Mouse (Mus musculus) forebrain, embryonic 14.5 days (tissue): ENCODE results near the gene Tubb4a. TPM values are rescaled to one million over a fixed set of nuclear protein-coding genes. Genes with fewer than 3 reads are reported as not detected.

Experiments used
- ATAC-seq: fragments of 200-750 bp; cut with Nextera tagmentation; 2 replicates; pipeline ENCODE4 v1.8.0; 2017; ENCODE audit warnings: mild to moderate bottlenecking, moderate library complexity
- DNase-seq: peaks from one replicate; pipeline ENCODE4 v3.0.0-alpha.2; 2015; ENCODE audit warnings: low spot score
- H3K27ac ChIP-seq: fragments of 300-500 bp; sonication (generic); 2 replicates; pipeline ENCODE4 v1.5.1; 2014; ENCODE audit warnings: low read depth, mild to moderate bottlenecking, control low read depth, low read length, moderate library complexity
- H3K27me3 ChIP-seq: fragments of 300-500 bp; sonication (generic); replicated peaks from 2 replicates; pipeline ENCODE4 v1.6.1; 2014; ENCODE audit warnings: low read length, control low read depth, mixed read lengths; ENCODE audit not compliant: control insufficient read depth, insufficient read depth
- H3K36me3 ChIP-seq: fragments of 300-500 bp; sonication (generic); 2 replicates; pipeline ENCODE4 v1.6.1; 2014; ENCODE audit warnings: low read length, control low read depth; ENCODE audit not compliant: control insufficient read depth, insufficient read depth
- H3K4me1 ChIP-seq: fragments of 300-500 bp; sonication (generic); 2 replicates; pipeline ENCODE4 v1.6.1; 2014; ENCODE audit warnings: antibody characterized with exemption, low read length, control low read depth; ENCODE audit not compliant: control insufficient read depth, insufficient read depth
- H3K4me2 ChIP-seq: fragments of 300-500 bp; sonication (generic); 2 replicates; pipeline ENCODE4 v1.6.1; 2014; ENCODE audit warnings: mild to moderate bottlenecking, control low read depth, low read length
- H3K4me3 ChIP-seq: fragments of 300-500 bp; sonication (generic); 2 replicates; pipeline ENCODE4 v1.5.1; 2014; ENCODE audit warnings: low read depth, low read length, control low read depth
- H3K9ac ChIP-seq: fragments of 300-500 bp; sonication (generic); 2 replicates; pipeline ENCODE4 v1.6.1; 2014; ENCODE audit warnings: mild to moderate bottlenecking, low read length, control low read depth, moderate library complexity
- H3K9me3 ChIP-seq: fragments of 300-500 bp; sonication (generic); replicated peaks from 2 replicates; pipeline ENCODE4 v1.6.1; 2016; ENCODE audit warnings: low read length, control low read depth, mixed read lengths; ENCODE audit not compliant: control insufficient read depth
- WGBS: fragments of 180-500 bp; shearing (Covaris S2); extraction: QIAGEN DNeasy Blood & Tissue Kit; methylation state at CpG from one replicate; pipeline ENCODE4 v1.1.7; 2014; 5-methylcytosine and 5-hydroxymethylcytosine counted together
- polyA plus RNA-seq: library from polyadenylated mRNA; unstranded; fragments of >200 nt; fragmentation: Nextera tagmentation; extraction: Ambion mirVana; gene quantifications from 2 replicates; pipeline ENCODE4 v1.2.1, GENCODE M21; 2014

The Tubb4a gene
- polyA plus RNA-seq, 1 experiment from 2014 or later: 229 TPM

GRCm38 (mm10) chr17:57066908-57067307 lies 20.7 kb downstream of the Tubb4a start:
- no peak for DNase-seq
- 60% methylated on average over 5 of the region's 5 CpGs for WGBS
- H3K4me1 ChIP-seq: peaks cover 2% of the 10 kb centered on the region; the same call in 1 of the 2 replicates
- no peak overlapping the region for H3K9ac ChIP-seq
- H3K27ac ChIP-seq: no peak overlapping the region
- peaks cover 15% of the 10 kb centered on the region for H3K27me3 ChIP-seq
- no peak for ATAC-seq
- no peak overlapping the region for H3K4me2 ChIP-seq
- no peaks in the 10 kb centered on the region for H3K36me3 ChIP-seq
- H3K9me3 ChIP-seq: no peaks in the 10 kb centered on the region
- no peak overlapping the region for H3K4me3 ChIP-seq

DNA sequence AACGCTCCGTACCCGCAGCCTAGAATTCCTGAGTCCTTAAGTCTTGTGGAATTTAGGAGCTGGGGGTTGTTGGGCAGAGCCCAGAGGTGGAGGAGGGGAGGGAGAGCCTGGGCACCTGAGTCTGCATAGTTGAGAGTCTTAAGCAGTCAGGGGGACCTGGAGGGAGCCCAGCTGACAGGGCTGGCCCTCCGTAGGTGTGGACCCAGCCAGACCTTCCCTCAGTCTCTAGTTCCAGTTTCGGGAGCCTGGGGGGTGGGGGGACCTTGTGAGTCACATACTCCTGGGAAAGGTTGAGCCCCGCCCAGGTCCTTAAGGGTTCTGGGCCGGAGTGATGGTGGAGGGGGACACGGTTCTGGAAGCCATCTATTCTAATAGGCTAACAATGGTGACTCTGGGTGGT lies 24.6 kb downstream of the Tubb4a start:
- no peak overlapping the region for H3K4me3 ChIP-seq
- no peak overlapping the region for H3K4me2 ChIP-seq
- 11% methylated on average over 8 of the region's 8 CpGs for WGBS
- no peak overlapping the region for H3K9ac ChIP-seq
- no peaks in the 10 kb centered on the region for H3K36me3 ChIP-seq
- ATAC-seq (no peak), DNase-seq (no peak)
- no peak overlapping the region for H3K27ac ChIP-seq
- no peaks in the 10 kb centered on the region for H3K9me3 ChIP-seq
- peaks cover 15% of the 10 kb centered on the region for H3K4me1 ChIP-seq
- H3K27me3 ChIP-seq: peaks cover 25% of the 10 kb centered on the region

GRCm38 (mm10) chr17:57062548-57062947 lies 25.0 kb downstream of the Tubb4a start:
- no peak overlapping the region for H3K9ac ChIP-seq
- H3K27me3 ChIP-seq: peaks cover 25% of the 10 kb centered on the region
- peak overlapping the region; percentile 41 for H3K4me2 ChIP-seq
- peaks cover 15% of the 10 kb centered on the region for H3K4me1 ChIP-seq
- no peak overlapping the region for H3K27ac ChIP-seq
- H3K9me3 ChIP-seq: no peaks in the 10 kb centered on the region
- ATAC-seq (no peak), DNase-seq (no peak)
- H3K4me3 ChIP-seq: peak overlapping the region; percentile 16; the same call in 1 of the 2 replicates
- under 1% methylated on average over 17 of the region's 22 CpGs for WGBS
- no peaks in the 10 kb centered on the region for H3K36me3 ChIP-seq

DNA sequence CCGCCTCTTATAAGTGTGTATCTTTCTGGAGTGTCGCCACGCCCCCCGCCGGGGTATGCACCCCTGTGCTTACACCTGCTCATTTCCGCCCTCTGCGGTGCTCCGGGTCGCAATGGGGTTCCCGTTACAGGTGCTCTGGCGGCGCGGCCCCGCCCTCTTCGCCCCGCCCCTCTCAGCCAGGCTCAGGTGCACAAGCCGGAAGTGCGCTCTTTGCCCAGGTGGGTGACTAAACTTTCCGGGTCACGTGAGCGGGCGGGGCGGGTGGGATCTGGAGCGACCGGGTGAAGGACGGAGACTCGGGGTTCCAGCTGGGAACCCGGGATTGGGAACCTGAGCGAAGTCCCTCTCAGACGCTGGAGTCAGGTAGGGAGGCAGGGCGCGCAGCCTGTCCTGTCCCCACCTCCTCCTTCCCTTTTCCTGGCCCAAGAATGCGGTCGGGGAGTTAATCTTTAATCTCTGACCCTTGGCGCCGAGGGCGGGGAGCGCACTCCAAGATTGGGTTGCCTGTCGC lies 25.5 kb downstream of the Tubb4a start:
- ATAC-seq (no peak), DNase-seq (no peak)
- Histone ChIP-seq H3K4me1 (peaks cover 15% of the 10 kb centered on the region), H3K9ac (no peak overlapping the region), H3K36me3 (no peaks in the 10 kb centered on the region), H3K4me2 (peak overlapping the region; percentile 41), H3K4me3 (peak overlapping the region; percentile 16), H3K27me3 (peaks cover 25% of the 10 kb centered on the region), H3K27ac (no peak overlapping the region), H3K9me3 (no peaks in the 10 kb centered on the region)
- 2% methylated on average over 39 of the region's 39 CpGs for WGBS

DNA sequence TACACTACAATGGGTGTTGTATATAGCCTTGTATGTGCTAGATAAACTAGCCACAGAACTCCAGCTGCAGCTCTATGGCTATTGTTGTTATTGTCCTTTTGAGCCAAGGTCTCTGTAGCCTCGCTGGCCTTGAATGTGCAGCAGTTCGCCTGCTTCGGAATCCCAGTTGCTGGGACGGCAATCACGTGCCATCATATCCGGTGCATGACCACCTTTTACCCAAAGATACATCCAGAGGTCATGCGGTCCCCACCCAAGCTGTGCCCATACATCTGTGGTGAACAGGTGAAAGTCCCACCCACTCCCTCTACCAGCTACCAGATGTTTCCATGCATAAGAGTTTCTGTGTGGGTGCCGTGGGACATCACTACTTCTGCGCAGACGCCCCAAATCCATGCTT lies 26.5 kb downstream of the Tubb4a start:
- Histone ChIP-seq H3K9me3 (no peaks in the 10 kb centered on the region), H3K27ac (no peak overlapping the region), H3K4me1 (peaks cover 15% of the 10 kb centered on the region), H3K4me3 (peak overlapping the region; percentile 80), H3K4me2 (peak overlapping the region; percentile 67), H3K27me3 (peaks cover 25% of the 10 kb centered on the region), H3K9ac (no peak overlapping the region), H3K36me3 (peaks cover 3% of the 10 kb centered on the region; the same call in 1 of the 2 replicates)
- ATAC-seq (no peak; the same call in 1 of the 2 replicates), DNase-seq (no peak)
- WGBS: 46% methylated on average over 10 of the region's 10 CpGs

DNA sequence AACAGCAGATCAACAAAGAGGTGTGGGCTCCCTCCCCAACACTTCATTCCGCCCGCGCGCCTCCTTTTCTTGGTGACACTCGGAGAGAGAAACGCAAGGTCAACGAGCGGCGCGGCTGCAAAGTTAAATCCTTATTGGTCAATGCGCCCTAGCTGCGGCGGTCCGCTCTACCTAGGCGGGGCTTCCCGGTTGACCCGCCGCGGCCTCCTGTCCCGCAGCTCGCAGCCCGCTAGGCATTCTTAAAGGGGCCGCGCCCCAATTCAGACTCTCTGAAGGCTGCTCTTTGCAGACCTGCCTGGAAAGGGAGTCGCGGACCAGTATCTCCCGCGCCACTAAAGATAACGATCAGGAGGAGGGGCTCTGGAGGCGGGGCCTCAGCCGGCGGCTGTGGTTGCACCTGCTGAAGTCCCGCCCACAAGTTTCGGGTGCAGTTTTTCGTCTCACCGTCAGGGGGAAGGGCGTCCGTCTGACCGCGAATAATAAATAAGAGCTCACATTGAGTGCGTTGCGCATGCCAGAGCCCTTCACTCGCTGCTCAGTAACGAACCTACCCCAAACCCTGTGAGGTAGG lies 27.3 kb downstream of the Tubb4a start:
- ATAC-seq (peak; percentile 90), DNase-seq (peak; percentile 98)
- H3K9me3 ChIP-seq: no peaks in the 10 kb centered on the region
- peak overlapping the region; percentile 81; the same call in 1 of the 2 replicates for H3K9ac ChIP-seq
- H3K27me3 ChIP-seq: peaks cover 25% of the 10 kb centered on the region
- peaks cover 11% of the 10 kb centered on the region for H3K36me3 ChIP-seq
- H3K27ac ChIP-seq: peak overlapping the region; percentile 79
- H3K4me1 ChIP-seq: peaks cover 15% of the 10 kb centered on the region
- peak overlapping the region; percentile 67 for H3K4me2 ChIP-seq
- WGBS: under 1% methylated on average over 44 of the region's 44 CpGs
- H3K4me3 ChIP-seq: peak overlapping the region; percentile 80

- ATAC-seq: peak; percentile 81
- peaks cover 19% of the 10 kb centered on the region for H3K36me3 ChIP-seq
- H3K27me3 ChIP-seq: peaks cover 25% of the 10 kb centered on the region
- peaks cover 15% of the 10 kb centered on the region for H3K4me1 ChIP-seq
- H3K4me3 ChIP-seq: peak within 1 kb of the TSS; percentile 80
- H3K4me2 ChIP-seq: peak within 1 kb of the TSS; percentile 67
- WGBS: under 1% methylated on average over 22 of the region's 45 CpGs
- no peaks in the 10 kb centered on the region for H3K9me3 ChIP-seq
- DNase-seq: peak; percentile 92
- peak within 1 kb of the TSS; percentile 79 for H3K27ac ChIP-seq
- H3K9ac ChIP-seq: peak within 1 kb of the TSS; percentile 81
These were observed 28.1 kb downstream of the Tubb4a start, which contains the start of gene Slc25a23 for GRCm38 (mm10) chr17:57059486-57059977. Slc25a23 (minus strand) TSS chr17:57059863.

DNA sequence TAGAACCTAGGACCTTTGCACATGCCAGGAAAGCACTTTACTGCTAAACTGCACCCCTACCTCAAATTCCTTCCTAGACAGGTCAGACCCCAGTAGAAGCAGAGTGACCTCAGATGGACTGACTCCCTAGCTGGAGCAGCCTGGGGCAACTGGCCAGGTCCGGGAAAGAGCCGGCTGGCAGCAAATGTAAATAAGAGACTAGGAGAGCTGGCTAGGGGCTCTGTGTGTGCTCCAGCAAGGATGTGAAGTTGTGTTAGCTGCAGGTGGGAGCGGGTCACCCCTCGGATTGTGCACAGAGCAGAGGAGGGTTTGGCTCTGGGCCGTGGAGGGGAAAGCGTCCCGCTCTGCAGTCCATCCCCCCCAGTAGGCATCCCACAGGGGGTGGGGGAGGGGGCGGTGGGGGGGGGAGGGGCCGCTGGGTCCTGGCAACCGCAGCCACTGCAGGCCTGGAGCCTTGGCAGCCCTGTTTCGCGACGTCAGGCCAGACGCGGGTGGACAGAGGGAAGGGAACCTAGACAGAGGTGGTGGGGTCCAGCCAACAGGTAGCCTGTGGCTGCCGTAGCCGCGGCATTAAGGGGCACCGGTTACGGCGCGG lies 28.6 kb downstream of the Tubb4a start, which contains the start of gene Crb3:
Crb3 (plus strand) TSS at position 215 of the 595 bp plus-strand sequence.
- H3K9me3 ChIP-seq: no peaks in the 10 kb centered on the region
- H3K27ac ChIP-seq: peak within 1 kb of the TSS; percentile 79
- 0% methylated on average over 16 of the region's 22 CpGs for WGBS
- ATAC-seq: peak; percentile 14
- peak; percentile 28 for DNase-seq
- H3K4me1 ChIP-seq: peaks cover 15% of the 10 kb centered on the region
- peak within 1 kb of the TSS; percentile 80 for H3K4me3 ChIP-seq
- H3K9ac ChIP-seq: peak within 1 kb of the TSS; percentile 81
- peak within 1 kb of the TSS; percentile 67 for H3K4me2 ChIP-seq
- H3K36me3 ChIP-seq: peaks cover 22% of the 10 kb centered on the region
- peaks cover 25% of the 10 kb centered on the region for H3K27me3 ChIP-seq

DNA sequence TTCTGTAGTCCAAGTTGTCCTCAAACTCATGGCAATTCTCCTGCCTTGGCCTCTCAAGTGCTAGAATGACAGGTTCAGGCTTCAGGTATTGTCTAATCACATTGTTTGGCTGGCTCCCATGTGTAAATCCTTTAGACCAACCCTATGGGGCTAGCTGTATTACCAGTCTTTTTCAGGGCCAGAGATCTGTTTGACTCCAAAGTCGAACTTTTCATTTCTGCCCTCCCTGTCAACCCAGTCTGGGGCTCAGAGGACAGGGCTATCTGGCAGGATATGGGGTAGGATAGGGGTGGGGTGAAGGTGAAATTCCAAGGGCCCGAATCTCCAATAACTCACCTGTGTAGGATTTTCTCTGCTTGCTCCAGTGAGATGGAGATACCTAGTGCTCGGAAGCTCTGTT lies 31.3 kb downstream of the Tubb4a start:
- Histone ChIP-seq H3K4me3 (no peak overlapping the region), H3K9ac (no peak overlapping the region), H3K4me1 (peaks cover 12% of the 10 kb centered on the region), H3K27ac (no peak overlapping the region), H3K4me2 (no peak overlapping the region), H3K36me3 (peaks cover 45% of the 10 kb centered on the region), H3K27me3 (peaks cover 3% of the 10 kb centered on the region), H3K9me3 (no peaks in the 10 kb centered on the region)
- WGBS: 93% methylated on average over 3 of the region's 3 CpGs
- DNase-seq (no peak), ATAC-seq (no peak)
